ENCODE assay signal across 7 mouse cellular contexts in genomic region chr15:98003822-98004739, GRCm38 (mm10). TPM values are rescaled to one million over a fixed set of nuclear protein-coding genes. Genes with fewer than 3 reads are reported as not detected.
DNase-seq lines count a peak whose midpoint lies in the region; ATAC-seq and TF ChIP-seq lines count a peak whose summit lies in the region.

Col2a1 (minus strand) TSS chr15:98004695.

- no peak within 1 kb of the TSS for H3K27ac ChIP-seq in layer of hippocampus, adult 2 months
- peak within 1 kb of the TSS; percentile 81 for H3K27ac ChIP-seq in embryonic facial prominence, embryonic 11.5 days (replicated peaks; ENCODE audit: low read depth, low read length)
- H3K27ac ChIP-seq in hindbrain, postnatal 0 days = no peak within 1 kb of the TSS

- ATAC-seq in embryonic facial prominence, embryonic 11.5 days (replicated peaks; ENCODE audit: insufficient number of reproducible peaks, low FRiP score, low TSS enrichment, low read depth) = peak; percentile 45
- peak; percentile 33 for ATAC-seq in hindbrain, postnatal 0 days

- TF ChIP-seq CTCF in layer of hippocampus, adult 2 months (conservative IDR thresholded peaks at IDR 0.05) = no peak
- TF ChIP-seq CTCF in hindbrain, postnatal 0 days (IDR thresholded peaks at IDR 0.05; ENCODE audit: low read depth) = no peak

- under 1% methylated on average over 54 of the region's 59 CpGs for WGBS in embryonic facial prominence, embryonic 11.5 days
- WGBS in hindbrain, postnatal 0 days = 1% methylated on average over 50 of the region's 59 CpGs

- peaks cover 8% of the 10 kb centered on the region for H3K4me1 ChIP-seq in embryonic facial prominence, embryonic 11.5 days (ENCODE audit: control insufficient read depth, insufficient read depth, low read length)
- peaks cover 27% of the 10 kb centered on the region for H3K4me1 ChIP-seq in hindbrain, postnatal 0 days (ENCODE audit: insufficient read depth, low read length)

- H3K27me3 ChIP-seq in embryonic facial prominence, embryonic 11.5 days (ENCODE audit: control insufficient read depth, insufficient read depth, low read length) = no peaks in the 10 kb centered on the region; the same call in 1 of the 2 replicates
- peaks cover 48% of the 10 kb centered on the region for H3K27me3 ChIP-seq in hindbrain, postnatal 0 days (ENCODE audit: insufficient read depth, low read length)

- H3K4me3 ChIP-seq in layer of hippocampus, adult 2 months = peak within 1 kb of the TSS; percentile 28; the same call in 1 of the 2 replicates
- H3K4me3 ChIP-seq in embryonic facial prominence, embryonic 11.5 days (ENCODE audit: low read depth, low read length) = peak within 1 kb of the TSS; percentile 54
- peak within 1 kb of the TSS; percentile 31 for H3K4me3 ChIP-seq in hindbrain, postnatal 0 days (ENCODE audit: low read length)

- H3K9ac ChIP-seq in embryonic facial prominence, embryonic 11.5 days (replicated peaks; ENCODE audit: low read length) = peak within 1 kb of the TSS; percentile 74
- peak within 1 kb of the TSS; percentile 22 for H3K9ac ChIP-seq in hindbrain, postnatal 0 days (replicated peaks; ENCODE audit: low read length)

- H3K9me3 ChIP-seq in embryonic facial prominence, embryonic 11.5 days (replicated peaks; ENCODE audit: control insufficient read depth, low read length) = no peaks in the 10 kb centered on the region
- no peaks in the 10 kb centered on the region for H3K9me3 ChIP-seq in hindbrain, postnatal 0 days (ENCODE audit: low read length)

- H3K4me2 ChIP-seq in embryonic facial prominence, embryonic 11.5 days (ENCODE audit: low read depth, low read length) = peak within 1 kb of the TSS; percentile 75
- H3K4me2 ChIP-seq in hindbrain, postnatal 0 days (ENCODE audit: low read depth, low read length) = peak within 1 kb of the TSS; percentile 61

- no peaks in the 10 kb centered on the region for H3K36me3 ChIP-seq in embryonic facial prominence, embryonic 11.5 days (replicated peaks; ENCODE audit: control insufficient read depth, insufficient read depth, low read depth, low read length)
- no peaks in the 10 kb centered on the region for H3K36me3 ChIP-seq in hindbrain, postnatal 0 days (ENCODE audit: insufficient read depth, low read length)

- DNase-seq in layer of hippocampus, adult 2 months (ENCODE audit: low spot score in 2 of 2) = no peak
- DNase-seq in layer of hippocampus, postnatal 10 days (ENCODE audit: low spot score in 2 of 2) = no peak
- peak; percentile 87 for DNase-seq in embryonic facial prominence, embryonic 11.5 days (ENCODE audit: low spot score)
- peak; percentile 50 for DNase-seq in hindbrain, postnatal 0 days (ENCODE audit: low spot score)
- DNase-seq in neural tube, embryonic 10.5 days (ENCODE audit: extremely low spot score, low spot score) = peak; percentile 81
- DNase-seq in thymus, postnatal 25 days = no peak
- DNase-seq in layer of hippocampus, adult 11-12 months (ENCODE audit: low spot score) = no peak

RNA-seq across cellular contexts. Expression of gene Col2a1, which starts in this region (rescaled TPM):
- total RNA-seq in layer of hippocampus, adult 2 months (2021) = 1 to 10 TPM in 1 of 2 experiments, under 1 TPM in 1; 0.61 to 1.2 TPM
- total RNA-seq in layer of hippocampus, postnatal 10 days (2021) = 1 to 10 TPM; 1.0 to 2.6 TPM
- polyA plus RNA-seq in embryonic facial prominence, embryonic 11.5 days (2014; fragmentation: Nextera tagmentation; extraction: Ambion mirVana) = 161 and 177 TPM in 2 replicates
- total RNA-seq in hindbrain, postnatal 0 days (2014; rRNA removed) = 19.3 and 28.9 TPM in 2 replicates
- polyA plus RNA-seq in hindbrain, postnatal 0 days (2015; fragmentation: Nextera tagmentation; extraction: Ambion mirVana) = 7.4 and 8.1 TPM in 2 replicates

Comparison
In these comparisons a context has a peak if more than half of its experiments do, and no peak if none do; other contexts are left out.
1. RNA of gene Col2a1 (polyA plus RNA-seq): 161 to 177 TPM in embryonic facial prominence, embryonic 11.5 days; 7.4 to 8.1 TPM in hindbrain, postnatal 0 days; every median in the first group is over 10 times any median in the second.
2. DNase-seq: peak in embryonic facial prominence, embryonic 11.5 days (single experiment), hindbrain, postnatal 0 days (single experiment) and neural tube, embryonic 10.5 days (single experiment); none in layer of hippocampus, adult 2 months (0 of 2), layer of hippocampus, postnatal 10 days (0 of 2), thymus, postnatal 25 days (single experiment) and layer of hippocampus, adult 11-12 months (single experiment).
3. Peak in every context shown above with its lines, with median percentiles within 50 percentile points of each other: H3K4me3 ChIP-seq.